Mouse (Mus musculus) heart, adult 8-10 months (tissue): ENCODE results near the gene Arid1a. TPM values are rescaled to one million over a fixed set of nuclear protein-coding genes. Genes with fewer than 3 reads are reported as not detected.

Source experiments
- DNase-seq: peaks from one replicate; pipeline ENCODE4 v3.0.0; 2022; ENCODE audit warnings: low spot score
- total RNA-seq, 4 experiments: library from RNA; stranded (reverse); gene quantifications; 2 replicates each; pipeline ENCODE4 v1.2.4; 2022

Gene Arid1a
- total RNA-seq, 4 experiments from 2014 or later, result 35.4 to 40.0 (median 37.0) TPM

- DNase-seq, result peak; percentile 53
These were observed 81.0 kb downstream of the Arid1a start for GRCm38 (mm10) chr4:133675594-133676016.

- no peak for DNase-seq
These were observed 82.3 kb downstream of the Arid1a start for GRCm38 (mm10) chr4:133674331-133674695.

GRCm38 (mm10) chr4:133673666-133674330, 82.8 kb downstream of the Arid1a start:
- peak; percentile 68 for DNase-seq

- DNase-seq, result peak; percentile 62
These were observed 83.5 kb downstream of the Arid1a start for GRCm38 (mm10) chr4:133672845-133673647.

GRCm38 (mm10) chr4:133671881-133672844, 84.4 kb downstream of the Arid1a start, which contains the start of gene Pigv:
Pigv (minus strand) TSS chr4:133672647.
- peak; percentile 91 for DNase-seq

GRCm38 (mm10) chr4:133671184-133671880, 85.2 kb downstream of the Arid1a start:
- peak; percentile 91 for DNase-seq

GRCm38 (mm10) chr4:133669652-133670210, 86.8 kb downstream of the Arid1a start:
- DNase-seq, result no peak

GRCm38 (mm10) chr4:133668537-133668936, 88.0 kb downstream of the Arid1a start:
- no peak for DNase-seq

- DNase-seq, result no peak
These were observed 90.4 kb downstream of the Arid1a start for GRCm38 (mm10) chr4:133666199-133666598.

- DNase-seq, result no peak
These were observed 91.5 kb downstream of the Arid1a start for GRCm38 (mm10) chr4:133665118-133665517.

- DNase-seq, result no peak
These were observed 93.6 kb downstream of the Arid1a start for GRCm38 (mm10) chr4:133662945-133663344.

- no peak for DNase-seq
These were observed 94.1 kb downstream of the Arid1a start for GRCm38 (mm10) chr4:133662421-133662820.

- DNase-seq, result peak; percentile 85
These were observed 96.1 kb downstream of the Arid1a start for GRCm38 (mm10) chr4:133660193-133661155.

GRCm38 (mm10) chr4:133659497-133660192, 96.9 kb downstream of the Arid1a start:
- DNase-seq, result peak; percentile 75

GRCm38 (mm10) chr4:133658729-133659128, 97.8 kb downstream of the Arid1a start:
- DNase-seq, result no peak

GRCm38 (mm10) chr4:133657829-133658458, 98.6 kb downstream of the Arid1a start:
- no peak for DNase-seq

- DNase-seq, result no peak
These were observed 99.6 kb downstream of the Arid1a start for GRCm38 (mm10) chr4:133656997-133657396.

- no peak for DNase-seq
These were observed 100.3 kb downstream of the Arid1a start for GRCm38 (mm10) chr4:133656294-133656693.
